11 mouse cellular contexts compared by ENCODE assay signal in genomic region chr15:10421138-10421784, GRCm38 (mm10). TPM values are rescaled to one million over a fixed set of nuclear protein-coding genes. Genes with fewer than 3 reads are reported as not detected.
DNase-seq lines count a peak whose midpoint lies in the region; ATAC-seq lines count a peak whose summit lies in the region.
"Had no signal": no experiment of that assay in that cellular context is flagged by ENCODE, and none has a peak within 500 bp of the region (broad histone marks: within the 10 kb centered on the region; RNA-seq: fewer than 3 reads in every experiment).

No protein-coding gene starts in this region.

- H3K27ac ChIP-seq in embryonic facial prominence, embryonic 14.5 days (replicated peaks; ENCODE audit: low read depth, low read length), result no peak overlapping the region
- H3K27ac ChIP-seq in hindbrain, embryonic 14.5 days, result no peak overlapping the region
- no peak overlapping the region for H3K27ac ChIP-seq in neural tube, embryonic 11.5 days (ENCODE audit: low read depth, low read length)
- H3K27ac ChIP-seq in intestine, embryonic 16.5 days (ENCODE audit: low read length), result no peak overlapping the region
- H3K27ac ChIP-seq in liver, embryonic 12.5 days, result no peak overlapping the region

- H3K4me3 ChIP-seq in embryonic facial prominence, embryonic 14.5 days (ENCODE audit: low read depth, low read length), result no peak overlapping the region
- H3K4me3 ChIP-seq in hindbrain, embryonic 14.5 days (replicated peaks; ENCODE audit: low read length), result no peak overlapping the region
- H3K4me3 ChIP-seq in neural tube, embryonic 11.5 days (ENCODE audit: low read depth, low read length), result no peak overlapping the region
- H3K4me3 ChIP-seq in intestine, embryonic 16.5 days (ENCODE audit: low read length), result no peak overlapping the region
- no peak overlapping the region for H3K4me3 ChIP-seq in liver, embryonic 12.5 days

- no peaks in the 10 kb centered on the region for H3K27me3 ChIP-seq in embryonic facial prominence, embryonic 14.5 days (replicated peaks; ENCODE audit: control insufficient read depth, insufficient read depth, low read length)
- no peaks in the 10 kb centered on the region for H3K27me3 ChIP-seq in hindbrain, embryonic 14.5 days (ENCODE audit: control insufficient read depth, insufficient read depth, low read length)
- no peaks in the 10 kb centered on the region for H3K27me3 ChIP-seq in neural tube, embryonic 11.5 days (ENCODE audit: control insufficient read depth, insufficient read depth, low read length)
- no peaks in the 10 kb centered on the region for H3K27me3 ChIP-seq in intestine, embryonic 16.5 days (replicated peaks; ENCODE audit: control insufficient read depth, insufficient read depth, low read length)
- H3K27me3 ChIP-seq in liver, embryonic 12.5 days (replicated peaks), result no peaks in the 10 kb centered on the region

- H3K4me2 ChIP-seq in embryonic facial prominence, embryonic 14.5 days (ENCODE audit: low read depth, low read length), result no peak overlapping the region
- H3K4me2 ChIP-seq in hindbrain, embryonic 14.5 days (replicated peaks), result no peak overlapping the region
- no peak overlapping the region for H3K4me2 ChIP-seq in neural tube, embryonic 11.5 days (ENCODE audit: low read depth)
- no peak overlapping the region for H3K4me2 ChIP-seq in intestine, embryonic 16.5 days (ENCODE audit: low read depth, low read length)
- H3K4me2 ChIP-seq in liver, embryonic 12.5 days, result no peak overlapping the region

- peak; percentile 70 for DNase-seq in embryo, embryonic 10 days (ENCODE audit: low spot score)
- peak; percentile 66 for DNase-seq in embryonic facial prominence, embryonic 14.5 days (ENCODE audit: low spot score)
- DNase-seq in hindbrain, embryonic 14.5 days (ENCODE audit: low spot score), result peak; percentile 48
- DNase-seq in neural tube, embryonic 11.5 days (ENCODE audit: low spot score), result peak; percentile 23
- DNase-seq in lung, postnatal 36 days, result no peak
- DNase-seq: gastrocnemius, postnatal 36 days; heart, postnatal 10 days; lung, postnatal 10 days; thymus, adult 18-20 months had no signal

- H3K4me1 ChIP-seq in embryonic facial prominence, embryonic 14.5 days (ENCODE audit: control insufficient read depth, insufficient read depth, low read length), result no peaks in the 10 kb centered on the region
- peaks cover 7% of the 10 kb centered on the region for H3K4me1 ChIP-seq in hindbrain, embryonic 14.5 days (replicated peaks; ENCODE audit: control insufficient read depth, insufficient read depth, low read length)
- H3K4me1 ChIP-seq in neural tube, embryonic 11.5 days (ENCODE audit: control insufficient read depth, insufficient read depth, low read length), result peaks cover 5% of the 10 kb centered on the region; the same call in 1 of the 2 replicates
- H3K4me1 ChIP-seq in intestine, embryonic 16.5 days (ENCODE audit: control insufficient read depth, insufficient read depth, low read length), result no peaks in the 10 kb centered on the region
- no peaks in the 10 kb centered on the region for H3K4me1 ChIP-seq in liver, embryonic 12.5 days

- no peaks in the 10 kb centered on the region for H3K36me3 ChIP-seq in embryonic facial prominence, embryonic 14.5 days (ENCODE audit: control insufficient read depth, insufficient read depth, low read length)
- H3K36me3 ChIP-seq in hindbrain, embryonic 14.5 days (replicated peaks; ENCODE audit: control insufficient read depth, insufficient read depth), result no peaks in the 10 kb centered on the region
- H3K36me3 ChIP-seq in neural tube, embryonic 11.5 days (ENCODE audit: control insufficient read depth, insufficient read depth, low read length), result no peaks in the 10 kb centered on the region
- H3K36me3 ChIP-seq in intestine, embryonic 16.5 days (ENCODE audit: control insufficient read depth, insufficient read depth, low read length), result no peaks in the 10 kb centered on the region
- H3K36me3 ChIP-seq in liver, embryonic 12.5 days, result no peaks in the 10 kb centered on the region

- H3K9me3 ChIP-seq in embryonic facial prominence, embryonic 14.5 days (ENCODE audit: control insufficient read depth, low read length), result no peaks in the 10 kb centered on the region
- no peaks in the 10 kb centered on the region for H3K9me3 ChIP-seq in hindbrain, embryonic 14.5 days (ENCODE audit: control insufficient read depth, low read length)
- H3K9me3 ChIP-seq in neural tube, embryonic 11.5 days (ENCODE audit: control insufficient read depth, low read length), result no peaks in the 10 kb centered on the region
- H3K9me3 ChIP-seq in intestine, embryonic 16.5 days (ENCODE audit: control insufficient read depth, low read length), result no peaks in the 10 kb centered on the region
- no peaks in the 10 kb centered on the region for H3K9me3 ChIP-seq in liver, embryonic 12.5 days (replicated peaks)

- ATAC-seq in embryonic facial prominence, embryonic 14.5 days (ENCODE audit: low read depth), result peak; percentile 73
- peak; percentile 86 for ATAC-seq in hindbrain, embryonic 14.5 days (ENCODE audit: low FRiP score)
- ATAC-seq in neural tube, embryonic 11.5 days (ENCODE audit: insufficient read depth, low FRiP score, low TSS enrichment), result peak; percentile 77
- no peak for ATAC-seq in intestine, embryonic 16.5 days
- ATAC-seq in liver, embryonic 12.5 days, result no peak

- no peak overlapping the region for H3K9ac ChIP-seq in embryonic facial prominence, embryonic 14.5 days (ENCODE audit: low read depth, low read length)
- no peak overlapping the region for H3K9ac ChIP-seq in hindbrain, embryonic 14.5 days
- H3K9ac ChIP-seq in neural tube, embryonic 11.5 days (ENCODE audit: low read length), result no peak overlapping the region
- no peak overlapping the region for H3K9ac ChIP-seq in intestine, embryonic 16.5 days (ENCODE audit: low read depth, low read length)
- no peak overlapping the region for H3K9ac ChIP-seq in liver, embryonic 12.5 days

- 26% methylated on average over 7 of the region's 7 CpGs for WGBS in embryonic facial prominence, embryonic 14.5 days
- 12% methylated on average over 7 of the region's 7 CpGs for WGBS in hindbrain, embryonic 14.5 days
- 16% methylated on average over 7 of the region's 7 CpGs for WGBS in neural tube, embryonic 11.5 days
- WGBS in intestine, embryonic 16.5 days, result 31% methylated on average over 7 of the region's 7 CpGs
- 52% methylated on average over 7 of the region's 7 CpGs for WGBS in liver, embryonic 12.5 days (ENCODE audit: insufficient replicate concordance)

RNA-seq across cellular contexts. Expression of gene Dnajc21, which starts 49.1 kb away (rescaled TPM):
- polyA plus RNA-seq in embryonic facial prominence, embryonic 14.5 days (2014; fragmentation: Nextera tagmentation; extraction: Ambion mirVana), result 13.6 and 15.9 TPM in 2 replicates
- polyA plus RNA-seq in hindbrain, embryonic 14.5 days (2014; fragmentation: Nextera tagmentation; extraction: Ambion mirVana), result 12.5 and 13.0 TPM in 2 replicates
- polyA plus RNA-seq in neural tube, embryonic 11.5 days (2014; fragmentation: Nextera tagmentation; extraction: Ambion mirVana), result 16.5 and 19.5 TPM in 2 replicates
- polyA plus RNA-seq in intestine, embryonic 16.5 days (2015; fragmentation: Nextera tagmentation; extraction: Ambion mirVana), result 4.7 and 5.0 TPM in 2 replicates
- 14.0 and 14.5 TPM in 2 replicates for polyA plus RNA-seq in liver, embryonic 12.5 days (2016; fragmentation: Nextera tagmentation; extraction: Ambion mirVana)

Comparison
In these comparisons a context has a peak if more than half of its experiments do, and no peak if none do; other contexts are left out.
1. ATAC-seq: peak in embryonic facial prominence, embryonic 14.5 days (single experiment), hindbrain, embryonic 14.5 days (single experiment) and neural tube, embryonic 11.5 days (single experiment); none in intestine, embryonic 16.5 days (single experiment) and liver, embryonic 12.5 days (single experiment).